Mouse (Mus musculus) right cerebral cortex, postnatal 25 days (tissue): ENCODE measurements at regions not wholly inside any gene's neighbourhood (a gene's known extent, or its start where the extent isn't known, plus 50 kb on each side); places are given as distances from the start of the nearest gene placed in this dataset.
"Not testable (repeated sequence)": the region's sequence is repeated elsewhere in the genome, so short reads cannot be mapped to it uniquely, and the experiment has no call there.

Experiments used
- DNase-seq: peaks from one replicate; pipeline ENCODE4 v3.0.0; 2022

- peak; percentile 85 for DNase-seq
These were observed 88.4 kb upstream of the Rpl34 start for GRCm38 (mm10) chr3:130818467-130819030.

DNA sequence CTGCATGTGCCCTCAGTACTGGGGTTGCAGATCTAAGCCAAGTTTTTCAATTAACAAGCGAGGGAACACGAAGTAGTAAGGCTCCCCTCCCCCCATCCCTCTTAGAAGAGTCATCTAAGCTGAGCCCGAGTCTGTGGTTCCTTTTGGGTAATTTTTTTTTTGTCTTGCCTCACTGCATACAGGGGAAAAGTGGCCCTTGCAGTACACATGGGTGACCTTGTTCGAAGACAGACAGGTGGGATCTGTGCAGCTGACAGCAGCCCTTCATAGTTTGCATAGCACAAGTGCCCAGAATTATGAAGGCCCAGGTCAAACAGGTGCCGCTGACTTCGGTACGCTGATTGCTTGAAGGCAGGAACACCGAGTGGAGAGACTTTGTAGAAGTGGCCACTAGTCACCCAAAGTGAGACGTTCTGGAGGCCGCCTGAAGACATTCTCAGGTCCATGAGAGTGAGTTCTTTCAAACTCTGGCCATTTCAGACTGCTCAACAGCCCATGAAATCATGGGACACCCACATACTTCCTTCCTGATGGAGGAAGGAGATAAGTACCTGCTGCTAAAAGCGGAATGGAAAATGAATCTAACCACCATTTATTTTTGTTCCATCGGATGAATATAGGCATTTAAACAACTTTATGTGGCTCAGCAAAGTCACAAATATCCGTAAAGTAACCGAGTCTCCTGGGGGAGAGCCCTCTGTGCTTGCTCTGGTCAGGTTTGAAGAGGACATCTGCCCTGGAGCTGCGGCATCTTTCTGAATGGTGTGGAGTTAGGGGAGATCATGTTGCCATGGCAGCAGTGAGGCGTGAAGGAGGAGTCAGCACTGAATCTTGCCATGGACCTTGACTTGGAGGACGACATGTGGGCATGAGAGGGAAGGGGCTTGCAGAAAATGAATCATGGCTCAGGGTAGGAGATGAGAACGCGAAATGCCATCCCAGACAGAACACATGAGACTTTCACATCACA lies 79.8 kb upstream of the Rpl34 start:
- DNase-seq: no peak

GRCm38 (mm10) chr3:130805345-130805744 lies 75.1 kb upstream of the Rpl34 start:
- no peak for DNase-seq

DNA sequence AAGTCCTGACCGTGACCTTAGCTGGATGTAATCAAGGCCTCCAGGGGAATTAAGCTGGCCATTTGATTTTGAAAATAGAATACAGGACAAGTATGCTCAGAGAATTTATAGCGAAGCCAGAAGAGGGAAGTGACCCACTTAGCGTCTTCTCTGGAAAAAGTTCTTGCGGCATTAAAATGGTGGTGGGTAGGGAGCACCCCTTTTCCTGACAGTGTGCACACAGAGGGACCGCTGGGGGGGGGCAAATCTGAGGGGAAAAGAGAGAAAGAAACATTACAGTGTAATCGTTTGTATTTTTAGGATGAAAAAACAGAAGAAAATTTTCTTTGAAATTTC lies 74.1 kb upstream of the Rpl34 start:
- no peak for DNase-seq

GRCm38 (mm10) chr3:130803591-130804326 lies 73.6 kb upstream of the Rpl34 start:
- no peak for DNase-seq

GRCm38 (mm10) chr3:130800016-130800415 lies 69.8 kb upstream of the Rpl34 start:
- no peak for DNase-seq

- DNase-seq: not testable (repeated sequence)
These were observed 67.8 kb upstream of the Rpl34 start for GRCm38 (mm10) chr3:130797956-130798355.

- DNase-seq: no peak
These were observed 66.3 kb upstream of the Rpl34 start for GRCm38 (mm10) chr3:130796531-130796930.

- DNase-seq: no peak
These were observed 65.2 kb upstream of the Rpl34 start for GRCm38 (mm10) chr3:130795396-130795795.

DNA sequence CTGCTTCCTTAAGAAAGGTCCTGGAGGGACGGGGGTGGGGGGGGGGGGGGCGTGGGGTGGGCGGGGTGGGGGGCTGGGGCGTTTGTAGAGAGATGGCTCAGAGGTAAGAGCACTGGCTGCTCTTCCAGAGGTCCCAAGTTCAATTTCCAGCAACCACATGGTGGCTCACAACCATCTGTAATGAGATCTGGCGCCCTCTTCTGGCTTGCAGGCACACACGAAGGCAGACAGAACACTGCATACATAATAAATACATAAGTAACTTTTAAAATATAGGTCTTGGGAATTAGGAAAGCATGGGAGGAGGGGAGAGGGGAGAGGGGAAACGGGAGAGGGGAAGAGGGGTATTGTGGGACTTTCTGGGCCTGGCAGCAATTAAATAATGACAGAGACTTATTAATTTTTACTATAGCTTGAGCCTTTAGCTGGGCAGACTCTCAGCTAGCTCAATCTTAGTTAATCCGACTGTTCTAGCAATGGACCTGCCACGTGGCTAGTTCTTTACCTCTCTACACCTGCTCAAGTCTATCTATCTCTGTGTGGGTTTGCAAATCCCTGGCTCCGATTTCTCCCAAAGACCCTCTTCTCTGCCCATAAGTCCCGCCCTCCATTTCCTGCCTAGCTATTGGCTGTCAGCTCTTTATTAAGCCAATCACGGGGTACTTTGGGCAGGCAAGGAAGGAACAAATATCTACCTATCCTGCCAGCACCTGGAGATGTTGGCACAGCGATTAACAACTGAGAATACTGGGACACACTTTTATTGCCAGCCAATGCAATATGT lies 64.1 kb upstream of the Rpl34 start:
- DNase-seq: no peak

- DNase-seq: no peak
These were observed 50.6 kb upstream of the Rpl34 start for GRCm38 (mm10) chr3:130780706-130781240.
